Mouse (Mus musculus) heart, embryonic 13.5 days (tissue): ENCODE results near the gene Ccdc149. TPM values are rescaled to one million over a fixed set of nuclear protein-coding genes. Genes with fewer than 3 reads are reported as not detected.

Experiments
- ATAC-seq: fragments of 200-750 bp; cut with Nextera tagmentation; 2 replicates; pipeline ENCODE4 v1.8.0; 2017; ENCODE audit warnings: moderate TSS enrichment; ENCODE audit not compliant: insufficient number of reproducible peaks, low FRiP score, low TSS enrichment; ENCODE audit errors: extremely low read depth
- H3K27ac ChIP-seq: fragments of 300-500 bp; sonication (generic); replicated peaks from 2 replicates; pipeline ENCODE4 v1.5.1; 2015; ENCODE audit warnings: moderate library complexity, mild to moderate bottlenecking, inconsistent platforms
- H3K27me3 ChIP-seq: fragments of 300-500 bp; sonication (generic); replicated peaks from 2 replicates; pipeline ENCODE4 v1.6.1; 2015; ENCODE audit warnings: mild to moderate bottlenecking, inconsistent platforms
- H3K36me3 ChIP-seq: fragments of 300-500 bp; sonication (generic); 2 replicates; pipeline ENCODE4 v1.6.1; 2015; ENCODE audit warnings: mild to moderate bottlenecking, inconsistent platforms
- H3K4me1 ChIP-seq: fragments of 300-500 bp; sonication (generic); 2 replicates; pipeline ENCODE4 v1.6.1; 2015; ENCODE audit warnings: inconsistent platforms
- H3K4me2 ChIP-seq: fragments of 300-500 bp; sonication (generic); 2 replicates; pipeline ENCODE4 v1.6.1; 2015; ENCODE audit warnings: inconsistent platforms, mild to moderate bottlenecking, moderate library complexity
- H3K4me3 ChIP-seq: fragments of 300-500 bp; sonication (generic); 2 replicates; pipeline ENCODE4 v1.5.1; 2015; ENCODE audit warnings: moderate library complexity, mild to moderate bottlenecking, inconsistent platforms
- H3K9ac ChIP-seq: fragments of 300-500 bp; sonication (generic); 2 replicates; pipeline ENCODE4 v1.6.1; 2015; ENCODE audit warnings: inconsistent platforms, mild to moderate bottlenecking, moderate library complexity
- H3K9me3 ChIP-seq: fragments of 300-500 bp; sonication (generic); 2 replicates; pipeline ENCODE4 v1.6.1; 2016; ENCODE audit warnings: inconsistent platforms
- WGBS: fragments of 180-500 bp; shearing (Covaris S2); methylation state at CpG from one replicate; pipeline ENCODE4 v1.1.7; 2015; ENCODE audit warnings: mixed read lengths; 5-methylcytosine and 5-hydroxymethylcytosine counted together
- polyA plus RNA-seq: library from polyadenylated mRNA; unstranded; fragments of >200 nt; fragmentation: Nextera tagmentation; extraction: Ambion mirVana; gene quantifications from 2 replicates; pipeline ENCODE4 v1.2.1, GENCODE M21; 2015

The Ccdc149 gene
- polyA plus RNA-seq, 1 experiment from 2014 or later, result 2.2 TPM

DNA sequence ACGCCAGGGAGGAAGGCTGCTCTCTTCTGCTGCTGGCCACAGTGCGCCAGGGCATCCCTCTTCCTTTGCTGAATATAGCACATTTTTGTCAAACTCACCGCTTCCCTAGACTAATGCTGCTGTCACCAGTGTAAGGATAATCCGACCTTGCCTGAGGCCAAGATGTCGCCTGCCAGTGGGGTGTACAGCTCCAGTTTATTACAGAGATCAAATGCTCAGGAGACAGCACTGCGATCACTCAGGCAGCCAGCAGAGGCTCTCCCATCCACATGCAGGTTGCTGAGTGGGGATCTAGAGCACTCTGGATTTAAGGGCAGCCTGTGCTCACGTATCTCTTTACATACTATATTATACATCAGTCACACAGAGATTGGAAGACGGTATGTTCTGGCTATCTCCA is 22.1 kb downstream of the Ccdc149 start:
- Histone ChIP-seq H3K9me3 (no peaks in the 10 kb centered on the region), H3K27me3 (no peaks in the 10 kb centered on the region), H3K27ac (no peak overlapping the region), H3K9ac (no peak overlapping the region), H3K36me3 (no peaks in the 10 kb centered on the region), H3K4me1 (no peaks in the 10 kb centered on the region), H3K4me2 (no peak overlapping the region), H3K4me3 (no peak overlapping the region)
- WGBS, result 71% methylated on average over 8 of the region's 8 CpGs
- no peak for ATAC-seq

DNA sequence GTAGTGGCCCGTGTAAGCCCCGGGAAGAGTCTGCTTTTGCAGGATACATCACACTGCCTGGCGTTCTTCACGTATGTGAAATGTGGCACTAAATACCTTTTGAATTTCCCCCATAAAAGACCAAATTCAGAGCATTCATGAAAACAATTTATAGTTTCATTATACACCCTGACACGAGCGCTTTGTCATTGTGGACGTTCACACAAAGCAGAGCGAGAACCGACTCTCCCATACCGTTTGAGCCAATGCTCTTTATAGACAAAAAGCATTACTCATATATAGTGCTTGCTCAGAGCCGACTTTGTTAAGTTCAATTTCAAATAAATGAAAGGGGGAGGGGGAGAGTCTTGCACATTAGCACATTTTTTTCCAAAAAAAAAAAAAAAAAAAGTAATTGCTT is 31.0 kb downstream of the Ccdc149 start:
- ATAC-seq, result no peak
- Histone ChIP-seq H3K4me1 (no peaks in the 10 kb centered on the region), H3K36me3 (no peaks in the 10 kb centered on the region), H3K9ac (no peak overlapping the region), H3K4me3 (no peak overlapping the region), H3K4me2 (no peak overlapping the region), H3K27me3 (no peaks in the 10 kb centered on the region), H3K27ac (no peak overlapping the region), H3K9me3 (peaks cover 12% of the 10 kb centered on the region; the same call in 1 of the 2 replicates)
- 83% methylated on average over 11 of the region's 11 CpGs for WGBS

DNA sequence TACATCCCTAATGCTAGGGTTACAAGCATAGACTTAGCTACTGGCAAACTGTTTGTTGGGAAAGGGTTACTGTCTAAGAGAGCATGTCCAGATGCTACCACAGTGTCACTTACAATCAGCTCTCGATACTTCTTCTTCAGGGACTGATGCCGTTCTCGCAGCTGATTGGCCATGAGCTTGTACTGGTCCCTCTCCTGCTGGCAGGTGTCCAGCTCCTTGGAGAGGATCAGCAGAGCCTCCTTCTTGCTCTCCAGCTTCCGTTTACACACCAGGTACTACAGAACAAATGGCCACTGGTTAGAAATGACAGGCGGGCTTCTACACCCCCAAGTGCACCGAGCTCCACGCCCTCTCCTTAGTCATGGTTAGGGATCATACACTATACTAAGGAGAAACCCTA is 32.4 kb downstream of the Ccdc149 start:
- Histone ChIP-seq H3K4me1 (no peaks in the 10 kb centered on the region), H3K4me3 (no peak overlapping the region), H3K9me3 (peaks cover 12% of the 10 kb centered on the region; the same call in 1 of the 2 replicates), H3K27ac (no peak overlapping the region), H3K36me3 (no peaks in the 10 kb centered on the region), H3K9ac (no peak overlapping the region), H3K4me2 (no peak overlapping the region), H3K27me3 (no peaks in the 10 kb centered on the region)
- WGBS, result 64% methylated on average over 7 of the region's 7 CpGs
- no peak for ATAC-seq

DNA sequence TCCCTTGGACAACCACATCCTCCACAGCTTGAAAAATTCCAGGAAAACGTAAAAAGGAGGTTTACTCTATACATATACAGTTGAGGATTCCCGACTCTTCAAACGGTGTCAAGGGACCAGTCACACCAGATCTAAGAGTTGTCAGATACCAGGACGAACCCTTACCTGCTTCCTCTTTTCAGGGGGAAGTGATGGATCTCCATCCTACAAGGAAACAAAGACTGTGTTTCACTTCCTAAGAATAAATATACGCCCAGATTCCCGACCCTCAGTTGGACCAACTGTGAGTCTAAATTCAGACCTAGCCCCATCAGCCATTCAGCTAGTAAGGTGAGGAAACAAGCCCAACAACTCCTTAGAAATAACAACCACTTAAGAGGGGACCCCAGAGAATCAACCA is 35.8 kb downstream of the Ccdc149 start:
- WGBS, result 75% methylated on average over 6 of the region's 6 CpGs

DNA sequence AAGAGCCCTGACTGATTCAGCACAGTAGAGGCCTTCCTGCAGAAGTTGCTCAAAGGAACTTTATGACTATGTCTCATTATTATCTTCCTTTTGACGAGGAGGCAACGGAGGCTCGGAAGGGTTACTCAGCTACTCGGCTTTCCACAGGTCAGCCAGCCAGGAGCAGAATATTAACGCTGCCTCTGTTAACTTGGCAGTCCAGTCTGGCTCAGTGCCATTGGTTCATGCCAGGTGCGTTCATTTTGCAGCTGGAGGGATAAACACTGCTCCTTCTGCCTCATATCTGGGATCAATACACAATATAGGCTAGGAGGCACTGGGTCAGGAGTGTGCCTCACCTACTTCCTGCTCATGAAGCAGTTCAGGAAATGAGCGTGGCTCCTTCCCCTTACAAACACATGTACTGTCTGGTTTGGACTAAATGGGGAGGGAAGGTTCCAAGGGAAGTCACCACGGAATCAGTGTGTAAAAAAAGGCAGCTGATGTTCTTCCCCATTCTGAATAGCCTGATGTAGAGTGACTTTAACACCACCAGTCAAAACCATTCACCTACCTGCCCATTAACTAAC is 40.0 kb downstream of the Ccdc149 start:
- 61% methylated on average over 8 of the region's 8 CpGs for WGBS
- ATAC-seq, result no peak
- no peaks in the 10 kb centered on the region for H3K9me3 ChIP-seq
- no peaks in the 10 kb centered on the region for H3K4me1 ChIP-seq
- H3K36me3 ChIP-seq, result no peaks in the 10 kb centered on the region
- H3K4me2 ChIP-seq, result no peak overlapping the region
- H3K9ac ChIP-seq, result no peak overlapping the region
- no peak overlapping the region for H3K27ac ChIP-seq
- no peak overlapping the region for H3K4me3 ChIP-seq
- no peaks in the 10 kb centered on the region for H3K27me3 ChIP-seq

More for the DNA sequence above, 35.8 kb downstream of the Ccdc149 start:
- H3K4me2 ChIP-seq, result no peak overlapping the region
- no peak overlapping the region for H3K9ac ChIP-seq
- no peaks in the 10 kb centered on the region for H3K4me1 ChIP-seq
- no peaks in the 10 kb centered on the region for H3K36me3 ChIP-seq
- H3K27me3 ChIP-seq, result no peaks in the 10 kb centered on the region
- no peaks in the 10 kb centered on the region for H3K9me3 ChIP-seq
- no peak; the same call in 1 of the 2 replicates for ATAC-seq
- H3K4me3 ChIP-seq, result no peak overlapping the region
- H3K27ac ChIP-seq, result no peak overlapping the region

DNA sequence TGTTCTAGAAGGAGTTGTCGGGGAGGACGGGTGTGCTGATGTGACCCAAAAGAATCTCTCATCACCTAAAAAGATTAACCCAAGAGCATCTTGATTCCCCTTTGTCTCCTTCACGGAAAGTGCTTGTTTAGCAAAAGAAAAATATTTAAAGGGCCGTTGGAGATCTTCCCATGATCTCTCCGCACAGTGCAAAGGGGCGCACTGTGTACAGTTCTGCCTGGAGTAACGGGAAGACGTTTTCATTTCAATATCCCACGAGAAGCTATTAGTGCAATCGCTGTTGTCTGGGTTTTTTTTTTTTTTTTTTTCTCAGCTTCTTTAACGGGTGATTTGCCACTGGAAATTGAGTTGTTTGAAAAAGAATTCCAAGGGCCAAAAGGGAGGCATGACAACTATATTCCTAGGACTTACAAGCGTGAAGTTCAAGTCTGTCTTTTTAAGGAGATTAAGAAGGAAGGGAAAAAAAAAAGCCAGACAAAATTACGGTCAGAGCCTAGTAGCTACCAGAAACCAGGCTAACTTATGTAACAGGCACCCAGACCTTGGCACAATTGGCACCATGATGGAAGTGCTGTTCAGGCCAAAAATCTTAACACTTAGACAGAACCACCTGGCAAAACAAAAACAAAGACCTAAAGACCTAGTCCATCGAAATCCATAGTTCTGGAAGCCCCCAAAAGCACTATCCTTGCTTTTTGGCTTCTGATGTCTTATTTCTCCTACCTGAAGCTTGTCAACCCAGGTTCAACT is 41.4 kb downstream of the Ccdc149 start:
- no peak for ATAC-seq

DNA sequence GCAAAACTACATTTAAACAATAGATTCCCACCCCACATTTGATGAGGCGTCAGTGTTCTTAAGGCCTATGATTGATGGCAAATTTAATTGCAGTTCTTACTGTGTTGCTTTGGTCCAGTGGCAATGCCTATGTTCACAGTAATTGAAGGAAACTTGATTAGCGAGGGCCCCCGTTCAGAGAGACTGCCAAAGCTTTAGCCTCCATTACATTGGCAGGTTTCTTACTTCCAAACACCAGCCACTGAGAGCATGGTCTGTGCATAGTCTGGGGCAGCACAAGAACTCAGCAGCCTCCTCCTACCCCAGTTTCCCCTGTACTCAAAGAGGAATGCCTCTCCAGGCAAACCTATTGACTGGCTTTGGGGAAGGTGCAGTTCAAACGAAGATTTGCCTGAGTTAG is 42.7 kb downstream of the Ccdc149 start:
- Histone ChIP-seq H3K9ac (no peak overlapping the region), H3K9me3 (no peaks in the 10 kb centered on the region), H3K36me3 (no peaks in the 10 kb centered on the region), H3K4me1 (no peaks in the 10 kb centered on the region), H3K4me3 (no peak overlapping the region), H3K27ac (no peak overlapping the region), H3K4me2 (no peak overlapping the region), H3K27me3 (no peaks in the 10 kb centered on the region)
- 67% methylated on average over 4 of the region's 4 CpGs for WGBS
- no peak for ATAC-seq

More for the DNA sequence above, 41.4 kb downstream of the Ccdc149 start:
- H3K4me3 ChIP-seq, result no peak overlapping the region
- no peaks in the 10 kb centered on the region for H3K9me3 ChIP-seq
- H3K4me1 ChIP-seq, result no peaks in the 10 kb centered on the region
- no peak overlapping the region for H3K4me2 ChIP-seq
- no peaks in the 10 kb centered on the region for H3K27me3 ChIP-seq
- H3K27ac ChIP-seq, result no peak overlapping the region
- H3K9ac ChIP-seq, result no peak overlapping the region
- no peaks in the 10 kb centered on the region for H3K36me3 ChIP-seq
- 66% methylated on average over 14 of the region's 14 CpGs for WGBS

DNA sequence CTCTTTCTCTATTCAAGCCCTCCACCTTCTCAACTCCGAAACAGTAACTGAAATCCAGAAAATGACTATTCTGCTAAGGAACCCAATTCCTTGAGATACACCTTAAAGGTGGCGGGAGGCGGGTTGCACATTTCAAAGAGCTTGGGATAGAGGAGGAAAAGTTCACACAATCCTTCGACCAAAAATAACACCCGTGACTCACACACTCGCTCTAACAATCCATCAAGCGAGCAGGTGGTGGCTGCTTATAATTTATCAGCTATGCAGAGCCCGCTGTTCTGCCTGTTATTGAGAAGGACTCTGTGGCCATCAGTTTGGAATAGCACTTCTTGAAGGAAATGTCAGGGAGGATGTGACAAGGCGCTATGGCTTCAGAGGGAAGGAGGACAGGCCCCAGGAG is 45.5 kb downstream of the Ccdc149 start:
- Histone ChIP-seq H3K4me3 (no peak overlapping the region), H3K9ac (no peak overlapping the region), H3K4me1 (no peaks in the 10 kb centered on the region), H3K4me2 (no peak overlapping the region), H3K9me3 (no peaks in the 10 kb centered on the region), H3K27ac (no peak overlapping the region), H3K36me3 (no peaks in the 10 kb centered on the region), H3K27me3 (no peaks in the 10 kb centered on the region)
- WGBS, result 69% methylated on average over 9 of the region's 9 CpGs
- no peak for ATAC-seq

DNA sequence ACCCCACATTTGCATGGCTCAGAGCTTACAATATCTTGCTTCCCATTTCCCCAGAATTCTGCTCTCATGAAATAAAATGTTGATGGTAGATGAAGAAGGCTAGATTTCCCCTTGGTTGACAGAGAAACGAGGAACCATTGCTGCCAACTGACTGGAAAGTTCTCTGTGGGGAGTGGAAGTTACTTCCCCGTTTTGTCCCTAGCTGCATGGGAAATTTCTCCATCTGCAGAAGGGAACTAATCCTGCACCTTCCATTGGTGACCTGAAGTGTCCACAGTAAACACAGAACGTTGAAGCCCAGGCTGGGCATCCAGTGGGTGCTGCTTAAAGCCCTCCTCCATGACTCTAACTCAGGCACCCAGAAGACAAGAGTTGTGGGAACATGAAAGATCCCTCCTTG is 47.4 kb downstream of the Ccdc149 start:
- Histone ChIP-seq H3K27ac (no peak overlapping the region), H3K9me3 (no peaks in the 10 kb centered on the region), H3K27me3 (no peaks in the 10 kb centered on the region), H3K4me2 (no peak overlapping the region), H3K4me1 (no peaks in the 10 kb centered on the region), H3K36me3 (no peaks in the 10 kb centered on the region), H3K4me3 (no peak overlapping the region), H3K9ac (no peak overlapping the region)
- WGBS, result 58% methylated on average over 3 of the region's 3 CpGs
- no peak for ATAC-seq

DNA sequence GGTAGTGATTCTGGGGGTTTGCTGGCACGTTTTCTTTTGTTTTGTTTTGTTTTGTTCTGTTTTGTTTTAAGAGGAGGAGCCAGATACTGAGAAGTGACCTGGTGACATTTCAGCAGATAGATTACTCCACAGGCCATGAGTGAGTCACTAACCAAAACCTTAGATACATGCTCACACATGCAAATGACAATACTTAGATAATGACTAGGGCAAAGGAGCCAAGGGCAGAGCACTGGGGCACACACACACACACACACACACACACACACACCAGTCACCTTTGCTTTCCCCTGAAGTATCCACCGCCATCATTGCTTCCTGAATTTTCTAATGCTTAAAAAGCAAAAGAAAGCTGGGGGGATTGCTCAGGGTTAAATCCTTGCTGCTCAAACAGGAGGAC is 54.8 kb downstream of the Ccdc149 start:
- no peak overlapping the region for H3K27ac ChIP-seq
- H3K4me2 ChIP-seq, result no peak overlapping the region
- no peaks in the 10 kb centered on the region for H3K9me3 ChIP-seq
- H3K27me3 ChIP-seq, result no peaks in the 10 kb centered on the region
- no peak for ATAC-seq
- no peak overlapping the region for H3K4me3 ChIP-seq
- H3K36me3 ChIP-seq, result no peaks in the 10 kb centered on the region
- H3K4me1 ChIP-seq, result no peaks in the 10 kb centered on the region
- H3K9ac ChIP-seq, result no peak overlapping the region
- WGBS, result 64% methylated on average over 2 of the region's 2 CpGs

DNA sequence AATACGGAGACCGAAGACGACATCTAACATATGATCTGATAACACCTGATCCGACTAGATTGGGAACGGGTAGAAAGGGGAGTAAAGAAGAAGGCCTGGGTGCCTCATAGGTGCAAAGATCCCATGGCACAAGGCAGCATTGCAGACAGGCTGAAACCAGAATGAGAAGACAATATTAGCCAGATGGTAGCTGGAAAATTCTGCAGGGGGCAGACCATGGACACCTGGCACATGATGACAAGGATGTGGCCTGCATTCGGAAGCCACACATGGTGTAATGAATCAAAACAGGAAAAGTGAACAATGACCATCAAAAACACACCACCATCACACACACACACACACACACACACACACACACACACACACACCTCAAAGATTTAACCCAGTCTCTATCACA is 55.4 kb downstream of the Ccdc149 start:
- Histone ChIP-seq H3K9ac (no peak overlapping the region), H3K4me1 (no peaks in the 10 kb centered on the region), H3K4me3 (no peak overlapping the region), H3K27ac (no peak overlapping the region), H3K27me3 (no peaks in the 10 kb centered on the region), H3K9me3 (no peaks in the 10 kb centered on the region), H3K4me2 (no peak overlapping the region), H3K36me3 (no peaks in the 10 kb centered on the region)
- no peak for ATAC-seq
- WGBS, result 71% methylated on average over 6 of the region's 6 CpGs

DNA sequence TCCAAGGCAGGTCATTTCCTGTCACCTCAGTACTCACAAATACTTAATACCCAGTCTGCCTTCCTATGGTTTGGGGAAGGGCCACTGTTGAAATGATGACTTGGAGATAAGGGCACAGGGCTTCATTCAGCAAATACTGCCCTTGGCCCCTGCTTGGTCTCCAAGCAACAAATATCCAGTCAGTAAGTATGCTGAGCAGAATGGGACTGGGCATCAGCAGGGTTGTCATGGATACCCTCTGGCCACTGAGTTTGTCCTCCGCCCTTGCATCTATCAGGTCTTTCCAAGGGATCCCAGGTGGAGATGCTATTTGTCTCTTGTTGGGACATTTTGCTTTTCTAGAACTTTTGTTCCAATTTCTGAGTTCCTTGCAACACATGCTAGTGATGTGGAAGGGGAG is 56.1 kb downstream of the Ccdc149 start:
- 71% methylated on average over 1 of the region's 1 CpGs for WGBS
- H3K36me3 ChIP-seq, result no peaks in the 10 kb centered on the region
- H3K4me1 ChIP-seq, result no peaks in the 10 kb centered on the region
- ATAC-seq, result no peak
- H3K27ac ChIP-seq, result no peak overlapping the region
- no peak overlapping the region for H3K9ac ChIP-seq
- H3K4me2 ChIP-seq, result no peak overlapping the region
- no peaks in the 10 kb centered on the region for H3K9me3 ChIP-seq
- no peaks in the 10 kb centered on the region for H3K27me3 ChIP-seq
- no peak overlapping the region for H3K4me3 ChIP-seq
